Mouse (Mus musculus) heart, adult 2 months (tissue): Measurements from ENCODE around the gene Alpi.

Source experiments
- CTCF ChIP-seq: fragments of 200-600 bp; IDR thresholded peaks from 2 replicates; pipeline ENCODE4 v1.8.1; 2022; ENCODE audit warnings: antibody characterized with exemption, mild to moderate bottlenecking, moderate library complexity
- POLR2A ChIP-seq: fragments of 200-500 bp; IDR thresholded peaks from 2 replicates; pipeline ENCODE4 v1.6.1; 2011; ENCODE audit warnings: mild to moderate bottlenecking, low read depth, low read length, control low read depth; ENCODE audit not compliant: insufficient read depth

GRCm38 (mm10) chr1:87108564-87108963 lies 7.2 kb upstream of the Alpi start:
- TF ChIP-seq POLR2A (no peak), CTCF (no peak)
